Mouse (Mus musculus): ENCODE data around the gene Nanos1. TPM values are rescaled to one million over a fixed set of nuclear protein-coding genes. Genes with fewer than 3 reads are reported as not detected.

Nanos1 gene
- total and polyA plus RNA-seq, 3 experiments: 4.5 to 4.6 TPM; not detected in 1

DNA sequence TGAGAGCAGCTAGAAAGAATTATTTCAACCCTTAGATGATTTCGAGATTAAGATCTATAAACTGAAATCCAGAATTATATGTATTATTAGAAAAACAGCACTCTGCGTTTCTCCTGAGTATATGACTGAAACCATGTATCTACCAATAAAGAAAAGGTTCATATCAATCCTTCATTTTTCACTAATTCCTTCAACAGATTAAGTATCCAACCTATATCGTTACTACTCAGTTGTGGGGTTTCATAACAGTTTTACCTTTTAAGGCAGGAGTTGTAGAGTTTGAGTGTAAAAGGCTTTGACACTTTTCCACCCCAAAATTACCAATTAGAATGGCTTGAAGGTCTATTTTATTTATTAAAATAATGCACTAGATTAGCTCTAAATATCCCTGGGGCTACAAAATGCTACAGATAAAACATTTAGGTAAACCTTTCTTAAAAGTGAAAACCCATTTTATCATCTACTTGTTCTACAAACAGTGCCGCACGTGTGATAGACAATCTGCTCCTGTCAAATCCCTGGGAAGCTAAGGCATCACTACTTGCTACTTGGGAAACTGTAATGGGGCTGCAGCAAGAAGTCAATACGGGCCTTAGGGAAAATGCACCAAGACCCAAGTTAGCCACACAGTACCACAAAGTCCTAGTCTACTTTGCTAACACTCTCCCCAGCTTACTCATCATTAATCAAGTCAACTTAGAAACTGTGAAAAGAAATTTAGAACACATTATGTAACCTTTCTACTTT is 32.6 kb downstream of the Nanos1 start (continued):
- TF ChIP-seq USF1 (IDR thresholded peaks at IDR 0.05; ENCODE audit: low read depth, low read length) (no peak), CHD1 (IDR thresholded peaks at IDR 0.05; ENCODE audit: low read depth, low read length) (peak; percentile 91), JUND (IDR thresholded peaks at IDR 0.05; ENCODE audit: low read depth, low read length) (no peak), USF2 (IDR thresholded peaks at IDR 0.05; ENCODE audit: borderline replicate concordance in 1 of 2, insufficient read depth in 1 of 2, low read depth in 1 of 2, low read length in 2 of 2) (no peak), CHD2 (IDR thresholded peaks at IDR 0.05; ENCODE audit: low read length) (no peak), POLR2A (IDR thresholded peaks at IDR 0.05; ENCODE audit: control insufficient read depth in 1 of 2, insufficient read depth in 1 of 2, low read depth in 1 of 2, low read length in 2 of 2, poor library complexity in 1 of 2) (0 out of 4 replicates have a peak, but pooled peaks of 1 of the 2 experiments have one; percentile 11), ZKSCAN1 (IDR thresholded peaks at IDR 0.05; ENCODE audit: low read depth, low read length) (no peak), MAZ (IDR thresholded peaks at IDR 0.05; ENCODE audit: low read depth, low read length) (no peak), E2F4 (IDR thresholded peaks at IDR 0.05; ENCODE audit: borderline replicate concordance, low read depth, low read length) (no peak), MYC (IDR thresholded peaks at IDR 0.05; ENCODE audit: low read depth, low read length) (peak; percentile 74; the same call in 1 of the 2 replicates), ELF1 (IDR thresholded peaks at IDR 0.05; ENCODE audit: low read depth, low read length) (no peak), SIN3A (IDR thresholded peaks at IDR 0.05; ENCODE audit: low read length) (peak; percentile 88), GATA1 (IDR thresholded peaks at IDR 0.05; ENCODE audit: low read depth, low read length) (no peak), RCOR1 (IDR thresholded peaks at IDR 0.05; ENCODE audit: low read depth, low read length) (0 out of 2 replicates have a peak, but pooled peaks have one; percentile 18), BHLHE40 (IDR thresholded peaks at IDR 0.05; ENCODE audit: borderline replicate concordance, low read depth, low read length) (peak; percentile 70; the same call in 1 of the 2 replicates), MYB (IDR thresholded peaks at IDR 0.05; ENCODE audit: low read depth, low read length) (no peak), ZNF384 (IDR thresholded peaks at IDR 0.05; ENCODE audit: low read depth, low read length) (no peak), NRF1 (IDR thresholded peaks at IDR 0.05; ENCODE audit: insufficient read depth, low read depth, low read length, poor library complexity, severe bottlenecking) (no peak), SMC3 (IDR thresholded peaks at IDR 0.05; ENCODE audit: low read depth, low read length) (0 out of 2 replicates have a peak, but pooled peaks have one; percentile 1)

- Histone ChIP-seq H3K79me2 (ENCODE audit: control insufficient read depth, insufficient read depth, low read length, poor library complexity) (peaks cover 55% of the 10 kb centered on the region), H3K4me1 (ENCODE audit: control insufficient read depth in 1 of 2, insufficient read depth in 2 of 2, low read length in 2 of 2) (peaks cover 25 to 49% of the 10 kb centered on the region in 2 experiments), H3K27ac (ENCODE audit: control insufficient read depth, low read depth, low read length) (peak overlapping the region; percentile 94), H3K9me3 (replicated peaks; ENCODE audit: insufficient read depth, low read length) (no peaks in the 10 kb centered on the region), H3K4me3 (ENCODE audit: control insufficient read depth in 1 of 2, insufficient read depth in 1 of 2, low read depth in 2 of 2, low read length in 2 of 2) (peak overlapping the region; percentile 85 to 87), H3K27me3 (ENCODE audit: control insufficient read depth in 1 of 2, insufficient read depth in 2 of 2, low read length in 2 of 2) (no peaks in the 10 kb centered on the region), H3K36me3 (ENCODE audit: control insufficient read depth in 1 of 2, insufficient read depth in 2 of 2, low read length in 2 of 2) (peaks cover 26 to 59% of the 10 kb centered on the region in 2 experiments), H3K9ac (ENCODE audit: control insufficient read depth, low read depth, low read length, poor library complexity, severe bottlenecking) (peak overlapping the region; percentile 99)
- peak; percentile 84 for TF ChIP-seq MXI1 (IDR thresholded peaks at IDR 0.05; ENCODE audit: low read depth, low read length)
- no peak for TF ChIP-seq ELF1 (IDR thresholded peaks at IDR 0.05; ENCODE audit: low read depth, low read length)
- TF ChIP-seq UBTF (IDR thresholded peaks at IDR 0.05; ENCODE audit: borderline replicate concordance, insufficient read depth, low read depth, low read length): no peak
- TF ChIP-seq ZMIZ1 (IDR thresholded peaks at IDR 0.05; ENCODE audit: low read depth, low read length): peak; percentile 44; the same call in 1 of the 2 replicates
- TF ChIP-seq KAT2A (conservative IDR thresholded peaks at IDR 0.05; ENCODE audit: low read depth, low read length): no peak
- TF ChIP-seq SMC3 (IDR thresholded peaks at IDR 0.05; ENCODE audit: low read depth, low read length): no peak
- no peak for TF ChIP-seq POLR2A (IDR thresholded peaks at IDR 0.05; ENCODE audit: control insufficient read depth in 1 of 2, insufficient read depth in 1 of 2, low read depth in 1 of 2, low read length in 2 of 2, poor library complexity in 1 of 2)
- 0 out of 2 replicates have a peak, but pooled peaks have one; percentile 59 for TF ChIP-seq POLR2AphosphoS2 (IDR thresholded peaks at IDR 0.05; ENCODE audit: low read length)
- peak; percentile 98 for TF ChIP-seq CHD1 (IDR thresholded peaks at IDR 0.05; ENCODE audit: low read depth, low read length)
- TF ChIP-seq E2F4 (IDR thresholded peaks at IDR 0.05; ENCODE audit: borderline replicate concordance, low read depth, low read length): no peak
- no peak for TF ChIP-seq MYB (IDR thresholded peaks at IDR 0.05; ENCODE audit: low read depth, low read length)
- peak; percentile 25; the same call in 1 of the 2 replicates for TF ChIP-seq GATA1 (IDR thresholded peaks at IDR 0.05; ENCODE audit: low read depth, low read length)
- no peak for TF ChIP-seq CHD2 (IDR thresholded peaks at IDR 0.05; ENCODE audit: low read length)
- TF ChIP-seq SIN3A (IDR thresholded peaks at IDR 0.05; ENCODE audit: low read length): peak; percentile 76
- DNase-seq (ENCODE audit: low read depth, low spot score): peak; percentile 61
Measured at GRCm38 (mm10) chr19:60789452-60789851, 33.7 kb downstream of the Nanos1 start.
